Mouse (Mus musculus) heart, embryonic 16.5 days (tissue): ENCODE results near the gene Rab40c. TPM values are rescaled to one million over a fixed set of nuclear protein-coding genes. Genes with fewer than 3 reads are reported as not detected.

Source experiments
- ATAC-seq: fragments of 200-750 bp; cut with Nextera tagmentation; replicated peaks from 2 replicates; pipeline ENCODE4 v1.8.0; 2017; ENCODE audit warnings: moderate number of reproducible peaks; ENCODE audit not compliant: insufficient read depth, low FRiP score; ENCODE audit errors: extremely low read depth
- H3K27ac ChIP-seq: fragments of 300-500 bp; sonication (generic); 2 replicates; pipeline ENCODE4 v1.5.1; 2014; ENCODE audit warnings: mild to moderate bottlenecking, low read length, control low read depth, moderate library complexity
- H3K27me3 ChIP-seq: fragments of 300-500 bp; sonication (generic); 2 replicates; pipeline ENCODE4 v1.6.1; 2014; ENCODE audit warnings: low read length, mixed read lengths; ENCODE audit not compliant: control insufficient read depth, insufficient read depth
- H3K36me3 ChIP-seq: fragments of 300-500 bp; sonication (generic); 2 replicates; pipeline ENCODE4 v1.6.1; 2014; ENCODE audit not compliant: control insufficient read depth, insufficient read depth
- H3K4me1 ChIP-seq: fragments of 300-500 bp; sonication (generic); 2 replicates; pipeline ENCODE4 v1.6.1; 2014; ENCODE audit warnings: low read length, mixed read lengths; ENCODE audit not compliant: control insufficient read depth, insufficient read depth
- H3K4me2 ChIP-seq: fragments of 300-500 bp; sonication (generic); 2 replicates; pipeline ENCODE4 v1.6.1; 2014; ENCODE audit warnings: low read depth, mild to moderate bottlenecking, control low read depth, low read length
- H3K4me3 ChIP-seq: fragments of 300-500 bp; sonication (generic); 2 replicates; pipeline ENCODE4 v1.5.1; 2014; ENCODE audit warnings: mild to moderate bottlenecking, control low read depth, low read length
- H3K9ac ChIP-seq: fragments of 300-500 bp; sonication (generic); 2 replicates; pipeline ENCODE4 v1.6.1; 2014; ENCODE audit warnings: low read length, control low read depth
- H3K9me3 ChIP-seq: fragments of 300-500 bp; sonication (generic); replicated peaks from 2 replicates; pipeline ENCODE4 v1.6.1; 2016; ENCODE audit warnings: low read length; ENCODE audit not compliant: control insufficient read depth
- WGBS: fragments of 180-500 bp; shearing (Covaris S2); extraction: QIAGEN DNeasy Blood & Tissue Kit; methylation state at CpG from one replicate; pipeline ENCODE4 v1.1.7; 2014; 5-methylcytosine and 5-hydroxymethylcytosine counted together
- polyA plus RNA-seq: library from polyadenylated mRNA; unstranded; fragments of >200 nt; fragmentation: Nextera tagmentation; extraction: Ambion mirVana; gene quantifications from 2 replicates; pipeline ENCODE4 v1.2.1, GENCODE M21; 2015

The Rab40c gene
- polyA plus RNA-seq, 1 experiment from 2014 or later, result 14.5 TPM

GRCm38 (mm10) chr17:25893975-25894617, 25.4 kb downstream of the Rab40c start:
- 0 out of 2 replicates have a peak, but pooled peaks cover 2% of the 10 kb centered on the region for H3K4me1 ChIP-seq
- 0 out of 2 replicates have a peak, but pooled peaks cover 7% of the 10 kb centered on the region for H3K36me3 ChIP-seq
- no peak overlapping the region for H3K27ac ChIP-seq
- H3K4me3 ChIP-seq, result no peak overlapping the region
- 34% methylated on average over 2 of the region's 2 CpGs for WGBS
- peak; percentile 83 for ATAC-seq
- H3K9me3 ChIP-seq, result no peaks in the 10 kb centered on the region
- H3K9ac ChIP-seq, result no peak overlapping the region
- H3K27me3 ChIP-seq, result no peaks in the 10 kb centered on the region
- no peak overlapping the region for H3K4me2 ChIP-seq

- Histone ChIP-seq H3K4me2 (no peak overlapping the region), H3K9ac (no peak overlapping the region), H3K27me3 (no peaks in the 10 kb centered on the region), H3K4me3 (no peak overlapping the region), H3K36me3 (peaks cover 14% of the 10 kb centered on the region; the same call in 1 of the 2 replicates), H3K4me1 (no peaks in the 10 kb centered on the region), H3K27ac (no peak overlapping the region), H3K9me3 (no peaks in the 10 kb centered on the region)
- WGBS, result 69% methylated on average over 3 of the region's 3 CpGs
- no peak for ATAC-seq
Observed at GRCm38 (mm10) chr17:25888837-25889236, 30.7 kb downstream of the Rab40c start.

- Histone ChIP-seq H3K9ac (no peak overlapping the region), H3K4me1 (no peaks in the 10 kb centered on the region), H3K36me3 (peaks cover 23% of the 10 kb centered on the region), H3K27me3 (no peaks in the 10 kb centered on the region), H3K9me3 (no peaks in the 10 kb centered on the region), H3K4me3 (no peak overlapping the region), H3K4me2 (no peak overlapping the region), H3K27ac (no peak overlapping the region)
- WGBS, result 78% methylated on average over 10 of the region's 10 CpGs
- ATAC-seq, result no peak
Observed at GRCm38 (mm10) chr17:25887467-25887866, 32.1 kb downstream of the Rab40c start.

GRCm38 (mm10) chr17:25886806-25887205, 32.7 kb downstream of the Rab40c start:
- H3K4me3 ChIP-seq, result no peak overlapping the region
- peaks cover 23% of the 10 kb centered on the region for H3K36me3 ChIP-seq
- no peak overlapping the region for H3K27ac ChIP-seq
- no peak overlapping the region for H3K4me2 ChIP-seq
- ATAC-seq, result no peak
- no peaks in the 10 kb centered on the region for H3K9me3 ChIP-seq
- no peaks in the 10 kb centered on the region for H3K27me3 ChIP-seq
- H3K9ac ChIP-seq, result no peak overlapping the region
- H3K4me1 ChIP-seq, result no peaks in the 10 kb centered on the region

- H3K36me3 ChIP-seq, result peaks cover 23% of the 10 kb centered on the region
- no peak overlapping the region for H3K4me3 ChIP-seq
- H3K4me1 ChIP-seq, result no peaks in the 10 kb centered on the region
- no peaks in the 10 kb centered on the region for H3K9me3 ChIP-seq
- ATAC-seq, result no peak
- no peak overlapping the region for H3K27ac ChIP-seq
- H3K27me3 ChIP-seq, result no peaks in the 10 kb centered on the region
- 75% methylated on average over 4 of the region's 4 CpGs for WGBS
- H3K4me2 ChIP-seq, result no peak overlapping the region
- no peak overlapping the region for H3K9ac ChIP-seq
Observed at GRCm38 (mm10) chr17:25885636-25886035, 33.9 kb downstream of the Rab40c start.

- Histone ChIP-seq H3K4me2 (no peak overlapping the region), H3K9me3 (no peaks in the 10 kb centered on the region), H3K27ac (no peak overlapping the region), H3K27me3 (no peaks in the 10 kb centered on the region), H3K36me3 (peaks cover 16% of the 10 kb centered on the region), H3K4me1 (no peaks in the 10 kb centered on the region), H3K9ac (no peak overlapping the region), H3K4me3 (no peak overlapping the region)
- 88% methylated on average over 3 of the region's 3 CpGs for WGBS
- no peak for ATAC-seq
Observed at GRCm38 (mm10) chr17:25883824-25884223, 35.7 kb downstream of the Rab40c start.

GRCm38 (mm10) chr17:25883268-25883667, 36.3 kb downstream of the Rab40c start:
- no peak overlapping the region for H3K9ac ChIP-seq
- no peaks in the 10 kb centered on the region for H3K27me3 ChIP-seq
- no peaks in the 10 kb centered on the region for H3K4me1 ChIP-seq
- H3K4me3 ChIP-seq, result no peak overlapping the region
- no peak for ATAC-seq
- 89% methylated on average over 8 of the region's 8 CpGs for WGBS
- no peak overlapping the region for H3K4me2 ChIP-seq
- no peak overlapping the region for H3K27ac ChIP-seq
- no peaks in the 10 kb centered on the region for H3K9me3 ChIP-seq
- H3K36me3 ChIP-seq, result peaks cover 16% of the 10 kb centered on the region

- H3K36me3 ChIP-seq, result peaks cover 16% of the 10 kb centered on the region
- 50% methylated on average over 5 of the region's 5 CpGs for WGBS
- ATAC-seq, result no peak
- H3K9ac ChIP-seq, result no peak overlapping the region
- no peaks in the 10 kb centered on the region for H3K9me3 ChIP-seq
- H3K27ac ChIP-seq, result no peak overlapping the region
- H3K4me3 ChIP-seq, result no peak overlapping the region
- no peak overlapping the region for H3K4me2 ChIP-seq
- no peaks in the 10 kb centered on the region for H3K4me1 ChIP-seq
- H3K27me3 ChIP-seq, result no peaks in the 10 kb centered on the region
Observed at GRCm38 (mm10) chr17:25882306-25882705, 37.2 kb downstream of the Rab40c start.

- Histone ChIP-seq H3K9ac (no peak overlapping the region), H3K27ac (no peak overlapping the region), H3K36me3 (peaks cover 16% of the 10 kb centered on the region), H3K9me3 (no peaks in the 10 kb centered on the region), H3K4me1 (peaks cover 3% of the 10 kb centered on the region; the same call in 1 of the 2 replicates), H3K27me3 (no peaks in the 10 kb centered on the region), H3K4me2 (no peak overlapping the region), H3K4me3 (no peak overlapping the region)
- WGBS, result 47% methylated on average over 4 of the region's 4 CpGs
- ATAC-seq, result no peak
Observed at GRCm38 (mm10) chr17:25881691-25882090, 37.8 kb downstream of the Rab40c start.
